Mouse (Mus musculus) macrophage (primary cell): ENCODE measurements around the gene Gm10401. TPM values are rescaled to one million over a fixed set of nuclear protein-coding genes. Genes with fewer than 3 reads are reported as not detected.

ENCODE experiments used
- H3K27ac ChIP-seq: fragments of 350-480 bp; formaldehyde crosslinking; 2 replicates; pipeline ENCODE4 v1.9.0; 2021
- H3K36me3 ChIP-seq: fragments of 350-480 bp; formaldehyde crosslinking; 2 replicates; pipeline ENCODE4 v1.9.0; 2021; ENCODE audit errors: inconsistent target
- H3K4me3 ChIP-seq: fragments of 350-480 bp; formaldehyde crosslinking; 2 replicates; pipeline ENCODE4 v1.9.0; 2021; ENCODE audit errors: inconsistent target
- H3K79me2 ChIP-seq: fragments of 350-480 bp; formaldehyde crosslinking; 2 replicates; pipeline ENCODE4 v1.9.0; 2021; ENCODE audit errors: inconsistent target
- WGBS: methylation state at CpG from one replicate; pipeline ENCODE4 v1.1.7; 2026; ENCODE audit warnings: inconsistent platforms; ENCODE audit not compliant: missing documents; 5-methylcytosine and 5-hydroxymethylcytosine counted together
- polyA plus RNA-seq: library from polyadenylated mRNA; stranded (reverse); fragments of 250-400 nt; gene quantifications from 3 replicates; pipeline ENCODE4 v1.2.4, GENCODE M21; 2018; ENCODE audit warnings: inconsistent platforms

Gm10401 gene
- polyA plus RNA-seq, 1 experiment from 2014 or later: 1.4 TPM

- Histone ChIP-seq H3K79me2 (peaks cover 96% of the 10 kb centered on the region), H3K36me3 (peaks cover 4% of the 10 kb centered on the region; the same call in 1 of the 2 replicates), H3K27ac (no peak overlapping the region), H3K4me3 (no peak overlapping the region)
- WGBS: 100% methylated on average over 2 of the region's 2 CpGs
Observed at GRCm38 (mm10) chr5:115070457-115070856, 27.6 kb downstream of the Gm10401 start.

GRCm38 (mm10) chr5:115069611-115070010 is 28.5 kb downstream of the Gm10401 start:
- 75% methylated on average over 3 of the region's 3 CpGs for WGBS
- Histone ChIP-seq H3K27ac (no peak overlapping the region), H3K4me3 (no peak overlapping the region), H3K79me2 (peaks cover 97% of the 10 kb centered on the region), H3K36me3 (no peaks in the 10 kb centered on the region; the same call in 1 of the 2 replicates)

GRCm38 (mm10) chr5:115068671-115069421 is 29.2 kb downstream of the Gm10401 start:
- Histone ChIP-seq H3K27ac (no peak overlapping the region), H3K36me3 (no peaks in the 10 kb centered on the region), H3K79me2 (peaks cover 97% of the 10 kb centered on the region), H3K4me3 (no peak overlapping the region)
- WGBS: 43% methylated on average over 9 of the region's 11 CpGs

GRCm38 (mm10) chr5:115066245-115066644 is 31.9 kb downstream of the Gm10401 start:
- Histone ChIP-seq H3K27ac (no peak overlapping the region), H3K36me3 (peaks cover 7% of the 10 kb centered on the region; the same call in 1 of the 2 replicates), H3K4me3 (no peak overlapping the region), H3K79me2 (peaks cover 99% of the 10 kb centered on the region)
- WGBS: 68% methylated on average over 4 of the region's 4 CpGs

- Histone ChIP-seq H3K79me2 (peaks cover 100% of the 10 kb centered on the region), H3K4me3 (no peak overlapping the region), H3K27ac (no peak overlapping the region), H3K36me3 (peaks cover 7% of the 10 kb centered on the region; the same call in 1 of the 2 replicates)
- 93% methylated on average over 7 of the region's 7 CpGs for WGBS
Observed at GRCm38 (mm10) chr5:115063391-115063790, 34.7 kb downstream of the Gm10401 start.

GRCm38 (mm10) chr5:115062566-115062965 is 35.5 kb downstream of the Gm10401 start:
- no peak overlapping the region for H3K4me3 ChIP-seq
- 100% methylated on average over 1 of the region's 1 CpGs for WGBS
- H3K27ac ChIP-seq: no peak overlapping the region
- H3K79me2 ChIP-seq: peaks cover 100% of the 10 kb centered on the region
- H3K36me3 ChIP-seq: peaks cover 7% of the 10 kb centered on the region; the same call in 1 of the 2 replicates

- WGBS: 95% methylated on average over 3 of the region's 3 CpGs
- H3K79me2 ChIP-seq: peaks cover 100% of the 10 kb centered on the region
- no peak overlapping the region for H3K27ac ChIP-seq
- no peak overlapping the region for H3K4me3 ChIP-seq
- peaks cover 7% of the 10 kb centered on the region; the same call in 1 of the 2 replicates for H3K36me3 ChIP-seq
Observed at GRCm38 (mm10) chr5:115060977-115061376, 37.1 kb downstream of the Gm10401 start.

- H3K4me3 ChIP-seq: no peak overlapping the region
Observed at GRCm38 (mm10) chr5:115060067-115060695, 37.9 kb downstream of the Gm10401 start.

GRCm38 (mm10) chr5:115058584-115059297 is 39.4 kb downstream of the Gm10401 start:
- Histone ChIP-seq H3K27ac (0 out of 2 replicates have a peak overlapping the region, but pooled peaks have one; percentile 17), H3K4me3 (no peak overlapping the region), H3K79me2 (peaks cover 100% of the 10 kb centered on the region), H3K36me3 (peaks cover 6% of the 10 kb centered on the region; the same call in 1 of the 2 replicates)
- WGBS: 7% methylated on average over 7 of the region's 7 CpGs

More at GRCm38 (mm10) chr5:115060067-115060695, 37.9 kb downstream of the Gm10401 start:
- Histone ChIP-seq H3K36me3 (peaks cover 7% of the 10 kb centered on the region; the same call in 1 of the 2 replicates), H3K79me2 (peaks cover 100% of the 10 kb centered on the region), H3K27ac (no peak overlapping the region)
- 69% methylated on average over 8 of the region's 8 CpGs for WGBS

- Histone ChIP-seq H3K79me2 (peaks cover 100% of the 10 kb centered on the region), H3K27ac (no peak overlapping the region), H3K4me3 (no peak overlapping the region), H3K36me3 (no peaks in the 10 kb centered on the region)
- WGBS: 95% methylated on average over 4 of the region's 4 CpGs
Observed at GRCm38 (mm10) chr5:115057153-115057552, 40.9 kb downstream of the Gm10401 start.

GRCm38 (mm10) chr5:115055418-115055817 is 42.7 kb downstream of the Gm10401 start:
- Histone ChIP-seq H3K79me2 (peaks cover 100% of the 10 kb centered on the region), H3K27ac (no peak overlapping the region), H3K36me3 (no peaks in the 10 kb centered on the region), H3K4me3 (no peak overlapping the region)
- 89% methylated on average over 6 of the region's 6 CpGs for WGBS

- Histone ChIP-seq H3K4me3 (no peak overlapping the region), H3K79me2 (peaks cover 100% of the 10 kb centered on the region), H3K36me3 (no peaks in the 10 kb centered on the region), H3K27ac (no peak overlapping the region)
- 90% methylated on average over 20 of the region's 22 CpGs for WGBS
Observed at GRCm38 (mm10) chr5:115053791-115054396, 44.2 kb downstream of the Gm10401 start.

GRCm38 (mm10) chr5:115052546-115052945 is 45.5 kb downstream of the Gm10401 start:
- no peak overlapping the region for H3K27ac ChIP-seq
- peaks cover 100% of the 10 kb centered on the region for H3K79me2 ChIP-seq
- H3K36me3 ChIP-seq: no peaks in the 10 kb centered on the region
- H3K4me3 ChIP-seq: no peak overlapping the region
- WGBS: 82% methylated on average over 8 of the region's 8 CpGs

GRCm38 (mm10) chr5:115050776-115051175 is 47.3 kb downstream of the Gm10401 start:
- peaks cover 100% of the 10 kb centered on the region for H3K79me2 ChIP-seq
- 89% methylated on average over 6 of the region's 6 CpGs for WGBS
- no peaks in the 10 kb centered on the region for H3K36me3 ChIP-seq
- no peak overlapping the region for H3K27ac ChIP-seq
- H3K4me3 ChIP-seq: no peak overlapping the region
